Mouse (Mus musculus): ENCODE results near the gene Gli3. TPM values are rescaled to one million over a fixed set of nuclear protein-coding genes. Genes with fewer than 3 reads are reported as not detected.

Gli3 gene
- polyA plus RNA-seq, 1 experiment: 1.2 TPM

GRCm38 (mm10) chr13:15467409-15467808 is 4.4 kb downstream of the Gli3 start:
- TF ChIP-seq CTCF (IDR thresholded peaks at IDR 0.05; ENCODE audit: control insufficient read depth, insufficient read depth, insufficient replicate concordance, low read depth, low read length) (no peak), POLR2A (IDR thresholded peaks at IDR 0.05; ENCODE audit: control insufficient read depth, low read depth, low read length) (no peak)
- H3K4me1 ChIP-seq (ENCODE audit: control insufficient read depth, insufficient read depth, low read length): peaks cover 10% of the 10 kb centered on the region
- no peaks in the 10 kb centered on the region for H3K27me3 ChIP-seq (ENCODE audit: control insufficient read depth, insufficient read depth, low read length)
- no peak overlapping the region for H3K27ac ChIP-seq (ENCODE audit: control insufficient read depth, insufficient read depth, low read depth, low read length)
- no peaks in the 10 kb centered on the region for H3K36me3 ChIP-seq (ENCODE audit: control insufficient read depth, insufficient read depth, low read length)
- no peak overlapping the region for H3K4me3 ChIP-seq (ENCODE audit: control insufficient read depth, low read depth, low read length)

- no peak for TF ChIP-seq CTCF (IDR thresholded peaks at IDR 0.05; ENCODE audit: control insufficient read depth, insufficient read depth, insufficient replicate concordance, low read depth, low read length)
- no peak for TF ChIP-seq POLR2A (IDR thresholded peaks at IDR 0.05; ENCODE audit: control insufficient read depth, low read depth, low read length)
- no peaks in the 10 kb centered on the region for H3K27me3 ChIP-seq (ENCODE audit: control insufficient read depth, insufficient read depth, low read length)
- no peaks in the 10 kb centered on the region for H3K36me3 ChIP-seq (ENCODE audit: control insufficient read depth, insufficient read depth, low read length)
- no peak overlapping the region for H3K4me3 ChIP-seq (ENCODE audit: control insufficient read depth, low read depth, low read length)
- H3K27ac ChIP-seq (ENCODE audit: control insufficient read depth, insufficient read depth, low read depth, low read length): no peak overlapping the region
- peaks cover 7% of the 10 kb centered on the region for H3K4me1 ChIP-seq (ENCODE audit: control insufficient read depth, insufficient read depth, low read length)
These were observed 5.4 kb downstream of the Gli3 start for GRCm38 (mm10) chr13:15468421-15468820.

DNA sequence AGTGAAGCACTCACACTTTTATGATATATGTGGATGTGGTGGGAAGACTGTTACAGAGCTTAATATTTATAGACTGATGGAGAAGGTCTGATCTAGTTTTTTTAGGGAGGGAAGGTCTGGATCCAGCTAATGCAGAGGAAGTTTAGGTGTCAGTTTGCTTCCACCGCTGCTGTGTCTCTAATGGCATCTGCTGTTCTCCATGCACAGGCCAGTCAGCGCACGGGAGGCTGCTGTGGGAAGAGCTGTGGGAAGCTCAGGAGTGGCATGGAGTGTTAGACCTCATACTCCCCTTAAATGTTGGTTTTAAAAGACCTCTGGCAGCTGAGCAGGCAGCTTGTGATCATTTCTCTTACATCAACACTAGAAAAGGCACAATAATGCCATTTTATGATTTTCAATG is 7.0 kb downstream of the Gli3 start:
- Histone ChIP-seq H3K27ac (ENCODE audit: control insufficient read depth, insufficient read depth, low read depth, low read length) (no peak overlapping the region), H3K36me3 (ENCODE audit: control insufficient read depth, insufficient read depth, low read length) (no peaks in the 10 kb centered on the region), H3K4me3 (ENCODE audit: control insufficient read depth, low read depth, low read length) (no peak overlapping the region), H3K4me1 (ENCODE audit: control insufficient read depth, insufficient read depth, low read length) (no peaks in the 10 kb centered on the region), H3K27me3 (ENCODE audit: control insufficient read depth, insufficient read depth, low read length) (no peaks in the 10 kb centered on the region)
- TF ChIP-seq POLR2A (IDR thresholded peaks at IDR 0.05; ENCODE audit: control insufficient read depth, low read depth, low read length) (no peak), CTCF (IDR thresholded peaks at IDR 0.05; ENCODE audit: control insufficient read depth, insufficient read depth, insufficient replicate concordance, low read depth, low read length) (no peak)

DNA sequence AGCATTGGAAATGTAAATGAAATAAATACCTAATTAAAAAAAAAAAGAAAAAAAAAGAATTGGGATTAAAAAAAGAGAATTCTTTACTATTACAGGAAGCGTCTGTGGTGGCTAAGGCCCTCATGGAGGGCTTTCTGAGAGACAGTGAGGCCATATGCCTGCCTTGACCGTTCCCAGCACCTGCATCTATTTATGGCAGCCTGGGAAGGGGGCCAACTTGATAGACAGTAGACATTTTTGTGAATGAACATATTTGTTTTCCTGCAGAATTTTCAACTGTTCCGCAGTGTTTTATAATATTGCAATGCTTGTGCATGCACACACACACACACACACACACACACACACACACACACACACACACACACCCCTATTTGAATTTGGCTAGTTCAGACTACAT is 9.7 kb downstream of the Gli3 start:
- Histone ChIP-seq H3K27me3 (ENCODE audit: control insufficient read depth, insufficient read depth, low read length) (no peaks in the 10 kb centered on the region), H3K27ac (ENCODE audit: control insufficient read depth, insufficient read depth, low read depth, low read length) (no peak overlapping the region), H3K36me3 (ENCODE audit: control insufficient read depth, insufficient read depth, low read length) (no peaks in the 10 kb centered on the region), H3K4me1 (ENCODE audit: control insufficient read depth, insufficient read depth, low read length) (no peaks in the 10 kb centered on the region), H3K4me3 (ENCODE audit: control insufficient read depth, low read depth, low read length) (no peak overlapping the region)
- TF ChIP-seq CTCF (IDR thresholded peaks at IDR 0.05; ENCODE audit: control insufficient read depth, insufficient read depth, insufficient replicate concordance, low read depth, low read length): no peak
- no peak for TF ChIP-seq POLR2A (IDR thresholded peaks at IDR 0.05; ENCODE audit: control insufficient read depth, low read depth, low read length)

DNA sequence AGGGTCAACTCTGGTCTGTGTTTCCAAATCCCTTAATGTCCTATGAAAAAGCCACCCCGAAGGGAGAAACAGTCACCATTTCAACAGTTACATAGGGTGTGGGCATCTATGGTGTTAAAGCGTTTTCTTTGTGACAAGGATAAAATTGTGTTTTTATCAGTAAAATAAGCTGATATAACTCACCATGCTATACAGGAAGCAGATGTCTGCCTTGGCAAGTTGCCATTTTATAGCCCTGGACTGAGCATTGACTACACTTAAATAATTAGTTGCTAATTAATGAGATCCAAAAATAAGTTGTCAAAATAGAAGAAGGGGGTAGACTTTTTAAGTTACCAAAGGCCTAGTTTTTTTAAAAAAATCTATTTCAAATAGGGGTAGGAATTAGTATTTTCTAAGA is 11.4 kb downstream of the Gli3 start:
- Histone ChIP-seq H3K4me1 (ENCODE audit: control insufficient read depth, insufficient read depth, low read length) (no peaks in the 10 kb centered on the region), H3K27me3 (ENCODE audit: control insufficient read depth, insufficient read depth, low read length) (no peaks in the 10 kb centered on the region), H3K4me3 (ENCODE audit: control insufficient read depth, low read depth, low read length) (no peak overlapping the region), H3K27ac (ENCODE audit: control insufficient read depth, insufficient read depth, low read depth, low read length) (no peak overlapping the region), H3K36me3 (ENCODE audit: control insufficient read depth, insufficient read depth, low read length) (no peaks in the 10 kb centered on the region)
- TF ChIP-seq POLR2A (IDR thresholded peaks at IDR 0.05; ENCODE audit: control insufficient read depth, low read depth, low read length): no peak
- no peak for TF ChIP-seq CTCF (IDR thresholded peaks at IDR 0.05; ENCODE audit: control insufficient read depth, insufficient read depth, insufficient replicate concordance, low read depth, low read length)

GRCm38 (mm10) chr13:15486033-15486891 is 23.2 kb downstream of the Gli3 start:
- no peak for TF ChIP-seq POLR2A (IDR thresholded peaks at IDR 0.05; ENCODE audit: control insufficient read depth, low read depth, low read length)
- TF ChIP-seq CTCF (IDR thresholded peaks at IDR 0.05; ENCODE audit: control insufficient read depth, insufficient read depth, insufficient replicate concordance, low read depth, low read length): no peak
- Histone ChIP-seq H3K4me1 (ENCODE audit: control insufficient read depth, insufficient read depth, low read length) (no peaks in the 10 kb centered on the region), H3K4me3 (ENCODE audit: control insufficient read depth, low read depth, low read length) (no peak overlapping the region), H3K27ac (ENCODE audit: control insufficient read depth, insufficient read depth, low read depth, low read length) (no peak overlapping the region), H3K27me3 (ENCODE audit: control insufficient read depth, insufficient read depth, low read length) (no peaks in the 10 kb centered on the region), H3K36me3 (ENCODE audit: control insufficient read depth, insufficient read depth, low read length) (no peaks in the 10 kb centered on the region)

- no peak overlapping the region for H3K27ac ChIP-seq (ENCODE audit: control insufficient read depth, insufficient read depth, low read depth, low read length)
- H3K27me3 ChIP-seq (ENCODE audit: control insufficient read depth, insufficient read depth, low read length): no peaks in the 10 kb centered on the region
- no peak for TF ChIP-seq CTCF (IDR thresholded peaks at IDR 0.05; ENCODE audit: control insufficient read depth, insufficient read depth, insufficient replicate concordance, low read depth, low read length)
- TF ChIP-seq POLR2A (IDR thresholded peaks at IDR 0.05; ENCODE audit: control insufficient read depth, low read depth, low read length): no peak
- no peaks in the 10 kb centered on the region for H3K4me1 ChIP-seq (ENCODE audit: control insufficient read depth, insufficient read depth, low read length)
- no peak overlapping the region for H3K4me3 ChIP-seq (ENCODE audit: control insufficient read depth, low read depth, low read length)
- no peaks in the 10 kb centered on the region for H3K36me3 ChIP-seq (ENCODE audit: control insufficient read depth, insufficient read depth, low read length)
These were observed 24.3 kb downstream of the Gli3 start for GRCm38 (mm10) chr13:15487334-15487733.
